Mouse (Mus musculus): ENCODE measurements around the gene Cux1. TPM values are rescaled to one million over a fixed set of nuclear protein-coding genes. Genes with fewer than 3 reads are reported as not detected.

Gene Cux1
- polyA plus RNA-seq, 1 experiment = 68.0 TPM

DNA sequence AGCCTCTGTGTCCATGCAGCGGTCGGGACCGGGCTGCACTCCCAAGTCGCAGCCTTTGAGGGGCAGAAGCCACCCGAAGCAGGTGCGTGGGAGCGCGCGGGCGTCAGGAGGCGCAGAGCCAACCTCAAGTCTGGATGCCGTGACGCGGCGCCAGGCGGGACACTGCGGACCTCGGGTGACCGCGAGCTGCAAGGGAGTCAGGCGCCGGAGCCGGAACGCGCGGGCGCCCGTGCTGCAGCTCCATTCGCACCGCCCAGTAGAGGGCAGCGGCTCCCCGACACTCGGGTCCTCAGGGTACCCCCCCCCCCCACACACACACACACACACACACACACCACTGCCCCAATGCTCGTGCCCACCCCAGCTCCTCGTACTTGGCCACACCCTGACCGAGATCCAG is 1.5 kb upstream of the Cux1 start:
- no peak for TF ChIP-seq CTCF (IDR thresholded peaks at IDR 0.05; ENCODE audit: extremely low read depth, insufficient read depth, low read length)
- no peak for TF ChIP-seq POLR2A (IDR thresholded peaks at IDR 0.05; ENCODE audit: extremely low read depth, insufficient read depth, low read length)
- Histone ChIP-seq H3K4me3 (ENCODE audit: insufficient read depth, low read length) (peak overlapping the region; percentile 94), H3K27ac (ENCODE audit: insufficient read depth, low read length) (no peak overlapping the region), H3K4me1 (ENCODE audit: control insufficient read depth, insufficient read depth, low read length) (no peaks in the 10 kb centered on the region)

DNA sequence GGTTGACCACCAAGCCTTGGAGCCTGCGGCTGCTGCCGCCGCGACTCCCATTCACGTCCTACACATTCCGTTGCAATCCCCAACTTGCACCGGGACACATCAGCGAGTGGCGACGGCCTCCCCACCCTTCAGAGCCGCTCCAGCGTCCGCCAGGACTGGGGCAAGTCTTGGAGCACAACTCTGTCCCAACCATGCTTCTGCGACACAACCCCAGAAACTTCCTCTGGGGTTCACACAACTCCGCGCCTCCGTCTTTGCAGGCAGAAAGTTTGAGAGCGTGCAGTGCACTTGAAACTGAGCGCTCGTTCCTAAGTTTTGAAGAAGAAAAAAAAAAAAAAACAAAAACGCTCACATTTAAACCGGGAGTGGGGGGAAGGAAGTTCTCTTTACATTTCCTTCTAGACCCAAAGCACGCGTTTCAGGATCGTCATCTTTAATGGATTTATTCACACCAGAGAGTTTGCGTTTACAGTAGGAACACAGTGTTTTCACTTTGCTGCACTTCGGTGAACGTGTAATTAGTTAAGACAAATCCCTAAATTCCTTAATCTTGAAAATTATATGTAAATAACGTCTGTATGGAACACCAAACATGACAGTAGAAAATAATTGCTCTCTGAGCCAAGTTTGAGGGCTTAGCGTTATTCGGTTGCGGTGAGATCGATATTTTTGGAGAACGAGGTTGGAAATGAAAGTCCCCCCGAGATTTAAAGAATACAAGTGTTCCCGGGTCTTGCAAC is 906 bp upstream of the Cux1 start:
- Histone ChIP-seq H3K4me3 (ENCODE audit: insufficient read depth, low read length) (peak overlapping the region; percentile 94), H3K4me1 (ENCODE audit: control insufficient read depth, insufficient read depth, low read length) (no peaks in the 10 kb centered on the region), H3K27ac (ENCODE audit: insufficient read depth, low read length) (no peak overlapping the region)
- TF ChIP-seq POLR2A (IDR thresholded peaks at IDR 0.05; ENCODE audit: extremely low read depth, insufficient read depth, low read length) (no peak), CTCF (IDR thresholded peaks at IDR 0.05; ENCODE audit: extremely low read depth, insufficient read depth, low read length) (no peak)

DNA sequence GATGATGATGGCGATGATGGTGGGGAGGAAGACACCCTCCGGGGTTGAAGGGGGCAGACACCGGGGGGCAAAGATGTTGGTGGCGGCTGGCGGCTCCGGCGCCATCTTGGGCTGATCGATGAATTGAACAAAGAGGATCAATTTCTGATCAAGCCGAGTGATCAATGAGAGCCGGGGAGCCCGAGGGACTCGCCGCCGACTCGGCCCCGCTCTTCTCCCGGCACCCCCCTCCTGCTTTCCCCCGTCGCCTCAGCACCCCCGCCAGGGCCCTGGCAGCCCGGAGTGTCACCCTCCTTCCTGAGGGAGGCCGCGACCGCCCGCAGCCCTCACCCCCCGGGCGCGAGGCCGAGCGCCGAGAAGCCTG is 496 bp downstream of the Cux1 start:
- peak overlapping the region; percentile 92 for H3K27ac ChIP-seq (ENCODE audit: insufficient read depth, low read length)
- no peaks in the 10 kb centered on the region for H3K4me1 ChIP-seq (ENCODE audit: control insufficient read depth, insufficient read depth, low read length)
- peak overlapping the region; percentile 94 for H3K4me3 ChIP-seq (ENCODE audit: insufficient read depth, low read length)
- TF ChIP-seq CTCF (IDR thresholded peaks at IDR 0.05; ENCODE audit: extremely low read depth, insufficient read depth, low read length) = no peak
- TF ChIP-seq POLR2A (IDR thresholded peaks at IDR 0.05; ENCODE audit: extremely low read depth, insufficient read depth, low read length) = no peak

DNA sequence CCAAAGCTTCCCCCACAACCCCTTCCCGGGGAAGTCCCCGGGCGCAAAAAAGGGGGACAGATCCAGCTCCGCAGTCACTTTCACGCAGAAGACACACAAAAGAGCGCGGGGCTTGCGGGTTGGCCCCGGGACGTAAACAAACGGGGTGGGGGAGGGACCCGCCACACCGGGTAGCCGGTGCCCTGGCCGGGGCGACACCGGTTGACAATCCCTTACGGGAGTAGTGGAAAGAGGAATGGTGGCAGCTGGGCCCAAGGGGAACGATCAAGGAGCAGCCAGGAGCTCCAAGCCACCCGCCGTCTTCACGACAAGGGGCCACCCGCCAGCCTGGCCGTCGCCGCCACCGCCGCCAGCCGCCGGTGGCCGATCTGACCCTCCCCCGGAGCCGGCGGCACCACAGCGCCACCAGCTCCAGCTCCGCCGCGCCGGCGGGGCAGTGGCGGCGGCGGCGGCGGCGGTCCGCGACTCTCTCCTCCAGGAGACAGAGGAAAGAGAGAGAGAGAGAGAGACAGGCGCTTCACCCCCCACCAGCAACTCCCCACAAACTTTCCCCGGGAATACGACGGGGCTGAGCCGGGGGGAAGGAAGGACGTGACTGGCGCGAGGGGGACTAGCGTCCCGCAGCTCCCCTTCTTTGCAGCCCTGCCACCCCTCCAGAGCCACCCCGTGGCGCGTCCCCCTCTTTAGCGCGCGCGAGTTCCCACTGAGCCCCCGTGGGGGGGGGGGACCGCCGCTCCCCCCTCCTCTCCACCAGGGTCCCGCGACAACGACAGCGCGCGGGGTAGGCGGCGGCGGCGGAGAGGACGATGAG is 1.1 kb downstream of the Cux1 start:
- Histone ChIP-seq H3K4me1 (ENCODE audit: control insufficient read depth, insufficient read depth, low read length) (no peaks in the 10 kb centered on the region), H3K27ac (ENCODE audit: insufficient read depth, low read length) (peak overlapping the region; percentile 92), H3K4me3 (ENCODE audit: insufficient read depth, low read length) (peak overlapping the region; percentile 94)
- TF ChIP-seq CTCF (IDR thresholded peaks at IDR 0.05; ENCODE audit: extremely low read depth, insufficient read depth, low read length) = no peak
- no peak for TF ChIP-seq POLR2A (IDR thresholded peaks at IDR 0.05; ENCODE audit: extremely low read depth, insufficient read depth, low read length)

DNA sequence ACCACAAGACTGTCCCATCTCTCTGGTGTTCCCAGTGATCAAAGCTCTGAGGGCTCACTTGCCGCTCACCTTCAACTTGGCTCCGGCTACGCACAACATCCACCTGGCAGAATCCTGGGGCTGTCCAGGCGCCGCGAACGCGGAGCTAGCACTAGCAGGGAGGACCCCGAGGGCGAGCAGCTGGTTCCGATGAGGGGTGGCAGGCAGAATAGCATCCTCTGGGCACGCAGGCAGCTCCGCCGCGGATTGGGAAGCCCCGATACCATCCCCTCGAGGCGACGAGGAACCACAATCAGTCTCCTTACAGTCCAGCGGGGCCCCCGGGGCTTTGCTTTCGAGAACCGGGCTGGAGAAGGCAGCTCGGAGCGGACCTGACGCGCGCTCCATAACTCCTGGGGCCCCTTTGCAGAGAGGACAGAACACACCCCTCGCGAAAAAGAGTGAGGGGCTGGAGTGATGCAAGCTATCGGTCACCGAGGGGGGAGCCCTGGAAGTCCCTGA is 1.9 kb downstream of the Cux1 start:
- TF ChIP-seq POLR2A (IDR thresholded peaks at IDR 0.05; ENCODE audit: extremely low read depth, insufficient read depth, low read length) (no peak), CTCF (IDR thresholded peaks at IDR 0.05; ENCODE audit: extremely low read depth, insufficient read depth, low read length) (no peak)
- no peak overlapping the region for H3K27ac ChIP-seq (ENCODE audit: insufficient read depth, low read length)
- peak overlapping the region; percentile 94 for H3K4me3 ChIP-seq (ENCODE audit: insufficient read depth, low read length)
- no peaks in the 10 kb centered on the region for H3K4me1 ChIP-seq (ENCODE audit: control insufficient read depth, insufficient read depth, low read length)

DNA sequence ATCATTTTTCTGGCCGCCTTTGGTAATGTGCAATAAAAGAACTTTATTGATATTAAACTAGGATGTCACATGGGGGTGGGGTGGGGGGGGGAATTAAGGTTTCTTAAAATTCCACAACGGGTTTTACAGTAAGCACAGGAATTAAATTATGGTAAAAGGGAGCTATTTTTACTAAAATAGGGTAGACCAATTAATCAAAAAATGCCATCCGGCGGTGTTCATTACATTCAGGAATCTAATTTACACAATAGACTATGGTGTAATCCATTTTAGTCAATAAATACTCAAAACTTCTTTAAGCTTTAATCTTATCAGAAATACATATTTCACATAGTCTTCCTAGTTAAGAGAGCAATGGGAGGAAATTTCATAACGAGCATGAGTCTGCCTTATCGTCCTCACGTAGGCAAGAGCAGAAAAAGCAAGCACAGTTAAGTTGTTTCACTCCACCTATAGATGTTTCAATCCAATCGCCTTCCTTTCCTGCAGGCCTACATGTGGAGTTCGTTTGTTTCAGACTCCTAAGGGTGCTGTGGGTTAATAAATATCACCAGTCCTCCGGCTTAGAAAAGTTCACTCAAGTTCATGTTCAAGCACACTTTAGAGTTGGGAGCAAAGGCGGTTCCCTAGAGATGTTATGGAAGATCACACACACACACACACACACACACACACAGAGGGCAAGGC is 2.5 kb downstream of the Cux1 start:
- Histone ChIP-seq H3K4me3 (ENCODE audit: insufficient read depth, low read length) (peak overlapping the region; percentile 94), H3K27ac (ENCODE audit: insufficient read depth, low read length) (no peak overlapping the region), H3K4me1 (ENCODE audit: control insufficient read depth, insufficient read depth, low read length) (no peaks in the 10 kb centered on the region)
- TF ChIP-seq POLR2A (IDR thresholded peaks at IDR 0.05; ENCODE audit: extremely low read depth, insufficient read depth, low read length) (no peak), CTCF (IDR thresholded peaks at IDR 0.05; ENCODE audit: extremely low read depth, insufficient read depth, low read length) (no peak)

DNA sequence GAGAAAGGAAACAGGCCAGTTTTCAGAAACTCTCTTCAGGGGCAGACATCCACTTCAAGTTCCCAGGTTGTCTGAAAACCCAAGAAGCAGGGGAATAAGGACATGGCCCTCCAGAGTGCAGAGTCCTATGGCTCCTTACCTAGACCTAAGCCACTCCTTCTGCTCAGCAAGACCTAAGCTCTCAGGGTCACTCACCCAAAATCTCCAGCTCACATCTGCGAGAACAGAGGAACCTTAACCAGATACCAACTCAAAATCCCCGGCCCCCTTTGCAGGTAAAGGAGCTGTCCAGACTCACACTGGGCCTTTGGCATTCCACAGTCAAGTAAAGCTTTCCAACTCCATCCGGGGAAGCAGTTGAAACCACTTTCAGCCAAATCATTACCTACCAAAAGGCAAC is 3.3 kb downstream of the Cux1 start:
- no peaks in the 10 kb centered on the region for H3K4me1 ChIP-seq (ENCODE audit: control insufficient read depth, insufficient read depth, low read length)
- no peak overlapping the region; the same call in 1 of the 2 replicates for H3K4me3 ChIP-seq (ENCODE audit: insufficient read depth, low read length)
- H3K27ac ChIP-seq (ENCODE audit: insufficient read depth, low read length) = no peak overlapping the region
- TF ChIP-seq CTCF (IDR thresholded peaks at IDR 0.05; ENCODE audit: extremely low read depth, insufficient read depth, low read length) = no peak
- no peak for TF ChIP-seq POLR2A (IDR thresholded peaks at IDR 0.05; ENCODE audit: extremely low read depth, insufficient read depth, low read length)

DNA sequence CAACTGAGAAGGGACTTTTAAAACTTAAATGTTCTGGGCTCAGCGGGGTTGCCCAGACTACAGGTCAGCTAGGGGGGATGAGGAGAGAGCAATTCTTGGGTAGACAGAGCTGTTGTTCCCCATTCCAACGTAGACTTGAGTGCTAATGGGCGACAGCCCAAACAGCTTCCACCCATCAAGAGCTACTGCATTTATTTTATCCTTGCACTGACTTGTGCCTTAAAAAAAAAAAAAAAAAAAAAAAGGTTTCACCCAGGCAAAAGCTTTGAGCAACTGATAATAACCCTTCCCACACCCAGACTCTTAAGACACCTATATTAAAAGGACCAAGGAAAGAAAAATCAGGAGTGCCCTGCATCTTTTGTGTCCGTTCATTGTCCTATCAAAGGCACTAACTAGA is 4.2 kb downstream of the Cux1 start:
- TF ChIP-seq CTCF (IDR thresholded peaks at IDR 0.05; ENCODE audit: extremely low read depth, insufficient read depth, low read length) = no peak
- TF ChIP-seq POLR2A (IDR thresholded peaks at IDR 0.05; ENCODE audit: extremely low read depth, insufficient read depth, low read length) = no peak
- Histone ChIP-seq H3K4me3 (ENCODE audit: insufficient read depth, low read length) (no peak overlapping the region), H3K4me1 (ENCODE audit: control insufficient read depth, insufficient read depth, low read length) (no peaks in the 10 kb centered on the region), H3K27ac (ENCODE audit: insufficient read depth, low read length) (no peak overlapping the region)

DNA sequence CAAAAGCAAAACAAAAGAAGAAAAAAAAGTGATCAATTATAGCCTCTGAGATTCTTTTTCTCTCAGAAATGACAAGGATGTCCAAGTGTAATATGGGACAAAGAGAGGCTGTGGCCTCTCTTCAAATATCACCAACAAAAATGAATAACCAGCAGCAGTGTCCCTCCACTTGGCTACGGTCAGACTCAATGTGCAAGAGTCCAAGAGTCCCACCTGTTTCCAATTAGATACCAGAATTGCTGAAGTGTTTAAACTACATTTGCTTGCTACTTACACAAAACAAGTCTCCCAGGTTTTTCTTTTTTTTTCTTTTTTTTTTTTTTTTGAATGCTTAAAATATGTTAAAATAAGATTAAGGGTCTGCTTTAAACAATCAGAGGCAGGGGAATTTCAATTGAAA is 5.1 kb downstream of the Cux1 start:
- Histone ChIP-seq H3K27ac (ENCODE audit: insufficient read depth, low read length) (no peak overlapping the region), H3K4me3 (ENCODE audit: insufficient read depth, low read length) (no peak overlapping the region), H3K4me1 (ENCODE audit: control insufficient read depth, insufficient read depth, low read length) (no peaks in the 10 kb centered on the region)
- TF ChIP-seq POLR2A (IDR thresholded peaks at IDR 0.05; ENCODE audit: extremely low read depth, insufficient read depth, low read length) (no peak), CTCF (IDR thresholded peaks at IDR 0.05; ENCODE audit: extremely low read depth, insufficient read depth, low read length) (no peak)
